Mouse (Mus musculus) CH12.LX (cell line): Measurements from ENCODE around the gene Fbxo31.

ENCODE experiments used
- BHLHE40 ChIP-seq: IDR thresholded peaks from 2 replicates; pipeline ENCODE4 v1.6.1; 2011; ENCODE audit warnings: mild to moderate bottlenecking, low read depth, low read length, improper control_type of control experiment
- CHD2 ChIP-seq: IDR thresholded peaks from 2 replicates; pipeline ENCODE4 v1.6.1; 2011; ENCODE audit warnings: low read length, improper control_type of control experiment
- CTCF ChIP-seq, 2 experiments: IDR thresholded peaks in 1 of 2; conservative IDR thresholded peaks in 1 of 2; 2 replicates each; pipeline ENCODE4 v1.5.1; 2011 to 2012; ENCODE audit warnings: low read depth in 2 of 2, low read length in 2 of 2, improper control_type of control experiment in 1 of 2, inconsistent platforms in 1 of 2, mild to moderate bottlenecking in 1 of 2, moderate library complexity in 1 of 2
- E2F4 ChIP-seq: IDR thresholded peaks from 2 replicates; pipeline ENCODE4 v1.6.1; 2011; ENCODE audit warnings: low read depth, low read length, improper control_type of control experiment; ENCODE audit not compliant: insufficient replicate concordance
- EP300 ChIP-seq: IDR thresholded peaks from 2 replicates; pipeline ENCODE4 v1.6.1; 2011; ENCODE audit warnings: low read length, improper control_type of control experiment
- MAZ ChIP-seq: IDR thresholded peaks from 2 replicates; pipeline ENCODE4 v1.6.1; 2012; ENCODE audit warnings: low read depth, mild to moderate bottlenecking, inconsistent platforms, low read length, improper control_type of control experiment, moderate library complexity
- MEF2A ChIP-seq: IDR thresholded peaks from 2 replicates; pipeline ENCODE4 v1.6.1; 2014; ENCODE audit warnings: low read depth, mild to moderate bottlenecking, inconsistent platforms, low read length, improper control_type of control experiment, borderline replicate concordance
- MYC ChIP-seq: IDR thresholded peaks from 2 replicates; pipeline ENCODE4 v1.6.1; 2011; ENCODE audit warnings: low read depth, mild to moderate bottlenecking, improper control_type of control experiment, low read length
- POLR2A ChIP-seq: IDR thresholded peaks from 2 replicates; pipeline ENCODE4 v1.6.1; 2011; ENCODE audit warnings: low read depth, mild to moderate bottlenecking, improper control_type of control experiment, low read length
- RCOR1 ChIP-seq: conservative IDR thresholded peaks from 2 replicates; pipeline ENCODE4 v1.6.1; 2012; ENCODE audit warnings: low read depth, mild to moderate bottlenecking, inconsistent platforms, low read length, improper control_type of control experiment
- ZMIZ1 ChIP-seq: IDR thresholded peaks from 2 replicates; pipeline ENCODE4 v1.6.1; 2012; ENCODE audit warnings: low read depth, mild to moderate bottlenecking, inconsistent platforms, low read length, improper control_type of control experiment
- ZNF384 ChIP-seq: IDR thresholded peaks from 2 replicates; pipeline ENCODE4 v1.6.1; 2012; ENCODE audit warnings: low read depth, low read length, improper control_type of control experiment, inconsistent platforms

DNA sequence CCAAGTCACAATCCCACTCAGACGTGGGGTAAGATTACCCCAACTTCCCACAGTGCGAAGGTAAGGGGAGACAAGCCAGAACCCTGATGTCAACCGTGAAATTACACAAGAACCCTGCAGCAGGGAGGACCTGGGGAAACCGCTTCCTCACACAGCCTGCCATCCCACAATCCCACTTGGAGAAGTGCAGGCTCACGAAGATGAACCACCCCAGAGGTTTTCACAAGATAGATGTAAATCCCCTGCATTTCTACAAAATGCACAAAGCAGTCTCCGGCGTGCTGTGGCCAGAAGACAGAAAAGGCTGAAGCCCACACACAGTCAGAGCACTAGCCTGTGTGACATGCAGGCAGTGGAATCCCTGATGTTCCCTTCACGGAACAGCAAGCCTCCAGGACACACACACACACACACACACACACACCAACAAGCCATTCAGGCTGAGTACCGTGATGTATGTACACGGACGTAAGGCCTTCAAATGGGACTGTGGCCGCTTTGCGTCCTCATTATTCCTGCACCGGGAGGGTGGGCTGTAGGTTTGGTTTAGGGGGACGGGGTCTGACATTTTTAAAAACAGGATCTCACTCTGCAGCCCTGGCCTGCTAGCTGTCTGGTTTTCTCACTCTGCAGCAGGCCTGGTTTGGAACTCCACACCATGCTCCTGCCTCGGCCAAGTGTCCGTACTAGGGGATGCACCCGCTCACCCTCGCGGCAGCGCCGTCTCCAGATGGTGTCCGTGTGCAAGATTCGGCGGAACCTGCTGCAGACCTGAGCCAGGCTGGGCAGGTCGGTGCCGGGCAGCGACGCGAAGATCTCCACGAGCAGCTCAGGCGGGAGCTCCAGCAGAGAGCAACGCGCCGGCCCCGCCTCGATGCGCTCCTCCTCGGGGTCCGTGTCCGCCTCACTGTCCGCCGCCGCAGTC is 593 bp downstream of the Fbxo31 start:
- no peak for TF ChIP-seq CTCF (conservative IDR thresholded peaks at IDR 0.05 in 1 of 2, IDR thresholded peaks at IDR 0.05 in 1 of 2; ENCODE audit: low read depth in 2 of 2, low read length in 2 of 2)
- TF ChIP-seq POLR2A, result no peak
- no peak for TF ChIP-seq ZMIZ1
- TF ChIP-seq ZNF384, result no peak
- no peak for TF ChIP-seq RCOR1
- no peak for TF ChIP-seq CHD2
- no peak for TF ChIP-seq BHLHE40
- no peak for TF ChIP-seq EP300
- no peak for TF ChIP-seq E2F4
- no peak for TF ChIP-seq MYC
- TF ChIP-seq MEF2A, result no peak
- no peak for TF ChIP-seq MAZ
